Mouse (Mus musculus): ENCODE measurements around the gene Sfmbt2. TPM values are rescaled to one million over a fixed set of nuclear protein-coding genes. Genes with fewer than 3 reads are reported as not detected.

Gene Sfmbt2
- polyA plus RNA-seq (2015; fragmentation: Nextera tagmentation; extraction: Ambion mirVana) = 0.63 and 0.65 TPM in 2 replicates

GRCm38 (mm10) chr2:10370176-10370575, at the start of gene Sfmbt2:
Gene Sfmbt2, plus strand, starts transcription at chr2:10370510.
- no peak within 1 kb of the TSS; the same call in 1 of the 2 replicates for H3K4me3 ChIP-seq (ENCODE audit: low read depth, low read length)
- no peak within 1 kb of the TSS for H3K4me2 ChIP-seq (replicated peaks; ENCODE audit: low read depth)
- 5% methylated on average over 10 of the region's 10 CpGs for WGBS
- peaks cover 9% of the 10 kb centered on the region; the same call in 1 of the 2 replicates for H3K4me1 ChIP-seq (replicated peaks; ENCODE audit: control insufficient read depth, insufficient read depth)
- peaks cover 17% of the 10 kb centered on the region; the same call in 1 of the 2 replicates for H3K27me3 ChIP-seq (ENCODE audit: control insufficient read depth, insufficient read depth, low read length)
- H3K36me3 ChIP-seq (ENCODE audit: control insufficient read depth, insufficient read depth, low read length) = no peaks in the 10 kb centered on the region
- ATAC-seq (ENCODE audit: low FRiP score, low TSS enrichment) = no peak
- H3K27ac ChIP-seq (replicated peaks) = no peak within 1 kb of the TSS
- TF ChIP-seq CTCF (IDR thresholded peaks at IDR 0.05; ENCODE audit: low read depth) (no peak), EP300 (optimal IDR thresholded peaks at IDR 0.05) (no peak)
- no peak for DNase-seq (ENCODE audit: low spot score)
- H3K9me3 ChIP-seq (ENCODE audit: control insufficient read depth, low read length) = no peaks in the 10 kb centered on the region
- no peak within 1 kb of the TSS for H3K9ac ChIP-seq (ENCODE audit: low read length)

GRCm38 (mm10) chr2:10321093-10321492, 49.2 kb upstream of the Sfmbt2 start:
- Histone ChIP-seq H3K4me1 (replicated peaks; ENCODE audit: control insufficient read depth, insufficient read depth) (no peaks in the 10 kb centered on the region), H3K36me3 (ENCODE audit: control insufficient read depth, insufficient read depth, low read length) (no peaks in the 10 kb centered on the region), H3K4me3 (ENCODE audit: low read depth, low read length) (no peak overlapping the region), H3K27me3 (ENCODE audit: control insufficient read depth, insufficient read depth, low read length) (no peaks in the 10 kb centered on the region), H3K9ac (ENCODE audit: low read length) (no peak overlapping the region), H3K4me2 (replicated peaks; ENCODE audit: low read depth) (no peak overlapping the region), H3K27ac (replicated peaks) (no peak overlapping the region), H3K9me3 (ENCODE audit: control insufficient read depth, low read length) (no peaks in the 10 kb centered on the region)
- TF ChIP-seq CTCF (IDR thresholded peaks at IDR 0.05; ENCODE audit: low read depth) = no peak
- TF ChIP-seq EP300 (optimal IDR thresholded peaks at IDR 0.05) = no peak
- DNase-seq (ENCODE audit: low spot score) (no peak), ATAC-seq (ENCODE audit: low FRiP score, low TSS enrichment) (no peak)
- WGBS = 45% methylated on average over 6 of the region's 6 CpGs

GRCm38 (mm10) chr2:10323173-10323572, 47.1 kb upstream of the Sfmbt2 start:
- H3K4me2 ChIP-seq (replicated peaks; ENCODE audit: low read depth) = no peak overlapping the region
- H3K4me1 ChIP-seq (replicated peaks; ENCODE audit: control insufficient read depth, insufficient read depth) = no peaks in the 10 kb centered on the region
- no peak overlapping the region for H3K4me3 ChIP-seq (ENCODE audit: low read depth, low read length)
- H3K36me3 ChIP-seq (ENCODE audit: control insufficient read depth, insufficient read depth, low read length) = no peaks in the 10 kb centered on the region
- no peaks in the 10 kb centered on the region for H3K9me3 ChIP-seq (ENCODE audit: control insufficient read depth, low read length)
- H3K27ac ChIP-seq (replicated peaks) = no peak overlapping the region
- WGBS = 78% methylated on average over 4 of the region's 4 CpGs
- H3K27me3 ChIP-seq (ENCODE audit: control insufficient read depth, insufficient read depth, low read length) = no peaks in the 10 kb centered on the region
- TF ChIP-seq EP300 (optimal IDR thresholded peaks at IDR 0.05) = no peak
- TF ChIP-seq CTCF (IDR thresholded peaks at IDR 0.05; ENCODE audit: low read depth) = no peak
- no peak overlapping the region for H3K9ac ChIP-seq (ENCODE audit: low read length)
- ATAC-seq (ENCODE audit: low FRiP score, low TSS enrichment) (no peak), DNase-seq (ENCODE audit: low spot score) (no peak)

DNA sequence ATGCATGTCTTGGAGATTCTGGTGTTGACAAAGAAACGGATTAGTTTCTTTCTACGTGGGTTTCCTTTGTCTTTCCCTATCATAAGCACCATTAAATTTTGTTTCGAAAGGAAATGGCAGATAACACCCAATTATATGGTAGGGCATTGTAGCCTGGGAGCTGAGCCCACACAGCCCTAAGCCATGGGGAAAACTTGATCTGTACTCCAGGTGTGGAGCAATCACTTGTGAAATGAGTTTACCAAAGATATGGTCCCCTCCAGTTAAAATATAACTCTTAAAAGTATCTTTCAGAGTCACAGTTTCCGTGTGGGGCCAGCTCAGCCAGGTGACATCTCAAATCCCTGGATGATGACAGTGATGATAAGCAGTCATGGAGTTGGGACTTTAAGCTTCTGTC, 45.3 kb upstream of the Sfmbt2 start:
- 78% methylated on average over 4 of the region's 4 CpGs for WGBS
- ATAC-seq (ENCODE audit: low FRiP score, low TSS enrichment) = no peak
- TF ChIP-seq EP300 (optimal IDR thresholded peaks at IDR 0.05) = no peak
- TF ChIP-seq CTCF (IDR thresholded peaks at IDR 0.05; ENCODE audit: low read depth) = no peak

GRCm38 (mm10) chr2:10330216-10330615, 40.1 kb upstream of the Sfmbt2 start:
- no peaks in the 10 kb centered on the region for H3K27me3 ChIP-seq (ENCODE audit: control insufficient read depth, insufficient read depth, low read length)
- no peak overlapping the region for H3K9ac ChIP-seq (ENCODE audit: low read length)
- TF ChIP-seq EP300 (optimal IDR thresholded peaks at IDR 0.05) (no peak), CTCF (IDR thresholded peaks at IDR 0.05; ENCODE audit: low read depth) (no peak)
- DNase-seq (ENCODE audit: low spot score) (no peak), ATAC-seq (ENCODE audit: low FRiP score, low TSS enrichment) (no peak)
- 72% methylated on average over 5 of the region's 5 CpGs for WGBS
- H3K4me3 ChIP-seq (ENCODE audit: low read depth, low read length) = no peak overlapping the region
- no peaks in the 10 kb centered on the region for H3K36me3 ChIP-seq (ENCODE audit: control insufficient read depth, insufficient read depth, low read length)
- H3K9me3 ChIP-seq (ENCODE audit: control insufficient read depth, low read length) = no peaks in the 10 kb centered on the region
- no peak overlapping the region for H3K27ac ChIP-seq (replicated peaks)
- no peaks in the 10 kb centered on the region for H3K4me1 ChIP-seq (replicated peaks; ENCODE audit: control insufficient read depth, insufficient read depth)
- no peak overlapping the region for H3K4me2 ChIP-seq (replicated peaks; ENCODE audit: low read depth)

More for the DNA sequence above, 45.3 kb upstream of the Sfmbt2 start:
- Histone ChIP-seq H3K36me3 (ENCODE audit: control insufficient read depth, insufficient read depth, low read length) (no peaks in the 10 kb centered on the region), H3K4me3 (ENCODE audit: low read depth, low read length) (no peak overlapping the region), H3K27ac (replicated peaks) (no peak overlapping the region), H3K27me3 (ENCODE audit: control insufficient read depth, insufficient read depth, low read length) (no peaks in the 10 kb centered on the region), H3K9ac (ENCODE audit: low read length) (no peak overlapping the region), H3K4me2 (replicated peaks; ENCODE audit: low read depth) (no peak overlapping the region), H3K4me1 (replicated peaks; ENCODE audit: control insufficient read depth, insufficient read depth) (no peaks in the 10 kb centered on the region), H3K9me3 (ENCODE audit: control insufficient read depth, low read length) (no peaks in the 10 kb centered on the region)
- DNase-seq (ENCODE audit: low spot score) = no peak

DNA sequence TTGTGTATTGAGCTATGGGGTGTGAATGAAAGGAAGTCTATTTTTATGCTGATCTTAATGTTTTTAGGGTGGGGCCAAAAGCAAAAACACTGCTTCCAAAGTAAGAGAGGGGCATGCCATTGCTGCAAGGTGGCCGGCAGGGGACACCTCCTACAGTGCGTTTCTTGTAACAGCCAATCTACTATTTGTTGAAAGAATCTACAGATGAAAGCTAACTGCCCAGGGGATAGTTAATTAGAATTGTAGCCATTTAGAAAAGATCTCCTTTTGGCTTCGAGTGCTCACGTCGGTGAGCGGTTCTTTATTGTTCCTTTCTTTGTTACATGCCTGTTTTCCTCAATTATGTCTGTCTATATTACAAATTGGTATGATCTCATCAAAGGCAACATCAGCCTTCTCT, 36.0 kb upstream of the Sfmbt2 start:
- DNase-seq (ENCODE audit: low spot score) = no peak

More for the DNA sequence above, 36.0 kb upstream of the Sfmbt2 start:
- TF ChIP-seq EP300 (optimal IDR thresholded peaks at IDR 0.05) (no peak), CTCF (IDR thresholded peaks at IDR 0.05; ENCODE audit: low read depth) (no peak)
- no peaks in the 10 kb centered on the region for H3K36me3 ChIP-seq (ENCODE audit: control insufficient read depth, insufficient read depth, low read length)
- no peaks in the 10 kb centered on the region for H3K9me3 ChIP-seq (ENCODE audit: control insufficient read depth, low read length)
- H3K27ac ChIP-seq (replicated peaks) = no peak overlapping the region
- H3K4me1 ChIP-seq (replicated peaks; ENCODE audit: control insufficient read depth, insufficient read depth) = no peaks in the 10 kb centered on the region
- no peak for ATAC-seq (ENCODE audit: low FRiP score, low TSS enrichment)
- H3K9ac ChIP-seq (ENCODE audit: low read length) = no peak overlapping the region
- H3K4me3 ChIP-seq (ENCODE audit: low read depth, low read length) = no peak overlapping the region
- no peak overlapping the region for H3K4me2 ChIP-seq (replicated peaks; ENCODE audit: low read depth)
- no peaks in the 10 kb centered on the region for H3K27me3 ChIP-seq (ENCODE audit: control insufficient read depth, insufficient read depth, low read length)
- 43% methylated on average over 6 of the region's 6 CpGs for WGBS
